Mouse (Mus musculus) MEL (cell line): ENCODE results near the gene Cdca7.

Experiments used
- CTCF ChIP-seq, 3 experiments: IDR thresholded peaks in 2 of 3; conservative IDR thresholded peaks in 1 of 3; 2 replicates each; pipeline ENCODE4 v1.5.1; 2011 to 2012; ENCODE audit warnings: low read length in 3 of 3, low read depth in 2 of 3, mild to moderate bottlenecking in 2 of 3, improper control_type of control experiment in 1 of 3, inconsistent platforms in 1 of 3, mixed read lengths in 1 of 3, moderate library complexity in 1 of 3; ENCODE audit not compliant: control insufficient read depth in 1 of 3, insufficient read depth in 1 of 3, poor library complexity in 1 of 3, severe bottlenecking in 1 of 3
- HCFC1 ChIP-seq: IDR thresholded peaks from 2 replicates; pipeline ENCODE4 v1.6.1; 2012; ENCODE audit warnings: low read depth, mild to moderate bottlenecking, inconsistent platforms, low read length, improper control_type of control experiment, moderate library complexity
- MAZ ChIP-seq: IDR thresholded peaks from 2 replicates; pipeline ENCODE4 v1.6.1; 2012; ENCODE audit warnings: low read depth, mild to moderate bottlenecking, inconsistent platforms, low read length, improper control_type of control experiment
- NELFE ChIP-seq: IDR thresholded peaks from 2 replicates; pipeline ENCODE4 v1.6.1; 2011; ENCODE audit warnings: low read depth, low read length, improper control_type of control experiment
- POLR2A ChIP-seq, 2 experiments: IDR thresholded peaks; 2 replicates each; pipeline ENCODE4 v1.6.1; 2011 to 2012; ENCODE audit warnings: low read length in 2 of 2, mild to moderate bottlenecking in 2 of 2, control low read depth in 1 of 2, improper control_type of control experiment in 1 of 2, low read depth in 1 of 2, moderate library complexity in 1 of 2; ENCODE audit not compliant: control insufficient read depth in 1 of 2, insufficient read depth in 1 of 2, poor library complexity in 1 of 2

GRCm38 (mm10) chr2:72529026-72529357 is 53.0 kb downstream of the Cdca7 start:
- TF ChIP-seq HCFC1 (no peak), CTCF (IDR thresholded peaks at IDR 0.05 in 2 of 3, conservative IDR thresholded peaks at IDR 0.05 in 1 of 3; ENCODE audit: control insufficient read depth in 1 of 3, insufficient read depth in 1 of 3, low read depth in 2 of 3, low read length in 3 of 3, poor library complexity in 1 of 3, severe bottlenecking in 1 of 3) (no peak), MAZ (no peak), POLR2A (IDR thresholded peaks at IDR 0.05; ENCODE audit: control insufficient read depth in 1 of 2, insufficient read depth in 1 of 2, low read depth in 1 of 2, low read length in 2 of 2, poor library complexity in 1 of 2) (no peak), NELFE (no peak)
